Mouse (Mus musculus): ENCODE measurements around the gene Mapk3. TPM values are rescaled to one million over a fixed set of nuclear protein-coding genes. Genes with fewer than 3 reads are reported as not detected.
"Not testable (repeated sequence)": the region's sequence is repeated elsewhere in the genome, so short reads cannot be mapped to it uniquely, and the experiment has no call there.

The Mapk3 gene
- total and polyA plus RNA-seq, 2 experiments from 2014 or later, result 107 to 132 TPM

DNA sequence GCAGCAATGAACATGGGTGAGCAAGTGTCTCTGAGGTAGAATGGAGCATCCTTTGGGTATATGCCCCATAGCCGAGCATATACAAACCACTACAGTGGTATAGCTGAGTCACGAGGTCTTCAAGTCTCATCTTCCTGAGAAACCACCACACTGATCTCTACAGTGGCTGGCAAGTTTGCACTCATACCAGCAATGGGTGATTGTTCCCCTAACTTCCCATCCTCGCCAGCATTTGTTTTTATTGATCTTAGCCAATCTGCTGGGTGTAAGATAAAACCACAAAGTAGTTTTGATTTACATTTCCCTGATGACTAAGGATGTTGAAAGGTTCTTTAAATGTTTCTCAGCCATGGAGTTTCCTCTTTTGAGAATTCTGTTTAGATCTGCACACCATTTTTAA is 34.3 kb upstream of the Mapk3 start:
- WGBS, result 79% methylated on average over 3 of the region's 3 CpGs
- Histone ChIP-seq H3K36me3 (ENCODE audit: insufficient read depth, low read length) (no peaks in the 10 kb centered on the region), H3K27me3 (ENCODE audit: insufficient read depth, low read length) (no peaks in the 10 kb centered on the region), H3K9ac (replicated peaks; ENCODE audit: low read length) (no peak overlapping the region), H3K9me3 (ENCODE audit: low read length) (no peaks in the 10 kb centered on the region), H3K27ac (no peak overlapping the region), H3K4me1 (ENCODE audit: insufficient read depth, low read length) (no peaks in the 10 kb centered on the region), H3K4me3 (ENCODE audit: low read length) (no peak overlapping the region), H3K4me2 (ENCODE audit: low read depth, low read length) (no peak overlapping the region)
- DNase-seq (ENCODE audit: low spot score) (no peak), ATAC-seq (no peak)
- no peak for TF ChIP-seq CTCF (IDR thresholded peaks at IDR 0.05; ENCODE audit: low read depth)

DNA sequence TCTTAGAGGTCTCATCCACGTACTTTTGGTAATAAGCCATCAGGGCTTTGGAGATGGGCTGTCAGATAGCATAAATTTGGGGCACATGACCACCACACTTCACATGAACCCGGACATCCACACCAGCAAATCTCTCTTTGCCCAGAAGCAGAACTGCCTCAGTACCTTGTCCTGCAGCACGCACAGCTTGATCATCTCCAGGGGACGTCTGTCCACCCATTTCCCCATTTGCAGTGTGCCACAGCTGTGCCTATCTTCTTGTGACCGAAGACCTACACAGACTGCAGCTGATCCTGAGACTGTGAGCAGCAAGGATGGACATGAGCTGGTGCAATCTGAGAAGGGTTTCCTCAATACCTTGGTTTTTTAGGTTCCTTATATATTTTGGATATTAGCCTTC is 33.7 kb upstream of the Mapk3 start:
- H3K9me3 ChIP-seq (ENCODE audit: low read length), result no peaks in the 10 kb centered on the region
- H3K9ac ChIP-seq (replicated peaks; ENCODE audit: low read length), result no peak overlapping the region
- TF ChIP-seq CTCF (IDR thresholded peaks at IDR 0.05; ENCODE audit: low read depth), result no peak
- no peak overlapping the region for H3K4me2 ChIP-seq (ENCODE audit: low read depth, low read length)
- H3K27me3 ChIP-seq (ENCODE audit: insufficient read depth, low read length), result no peaks in the 10 kb centered on the region
- DNase-seq (ENCODE audit: low spot score), result no peak
- ATAC-seq, result no peak
- WGBS, result 84% methylated on average over 5 of the region's 5 CpGs
- H3K4me3 ChIP-seq (ENCODE audit: low read length), result no peak overlapping the region
- H3K36me3 ChIP-seq (ENCODE audit: insufficient read depth, low read length), result no peaks in the 10 kb centered on the region
- H3K4me1 ChIP-seq (ENCODE audit: insufficient read depth, low read length), result no peaks in the 10 kb centered on the region
- no peak overlapping the region for H3K27ac ChIP-seq

DNA sequence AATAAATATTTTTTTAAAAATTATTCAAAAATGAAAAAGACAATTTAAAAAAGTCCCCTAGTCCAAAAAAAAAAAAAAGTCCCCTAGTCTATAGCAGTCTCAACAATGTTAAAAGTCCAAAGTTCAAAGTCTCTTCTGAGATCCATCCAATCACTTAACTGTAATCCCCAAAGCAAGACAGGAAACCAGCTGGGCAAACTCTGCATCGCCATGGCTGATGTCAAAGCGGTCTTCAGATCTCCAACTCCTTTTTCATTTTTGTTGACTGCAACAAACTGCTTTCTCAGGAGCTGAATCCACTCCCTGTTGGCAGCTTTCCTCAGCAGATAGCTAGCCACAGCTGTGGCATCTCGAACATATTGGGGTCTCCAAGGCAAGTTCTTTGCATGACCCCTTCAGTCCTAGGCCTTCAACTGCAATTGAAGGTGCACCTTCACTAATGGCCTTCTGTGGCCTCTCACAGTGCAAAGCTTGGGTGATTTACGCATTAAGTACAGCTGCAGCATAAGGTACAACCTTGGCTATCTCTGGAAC is 29.1 kb upstream of the Mapk3 start:
- DNase-seq (ENCODE audit: low spot score); H3K4me2 ChIP-seq (ENCODE audit: low read depth, low read length); H3K9me3 ChIP-seq (ENCODE audit: low read length); H3K4me1 ChIP-seq (ENCODE audit: insufficient read depth, low read length); H3K27ac ChIP-seq; H3K36me3 ChIP-seq (ENCODE audit: insufficient read depth, low read length); ATAC-seq; H3K27me3 ChIP-seq (ENCODE audit: insufficient read depth, low read length); H3K9ac ChIP-seq (replicated peaks; ENCODE audit: low read length); H3K4me3 ChIP-seq (ENCODE audit: low read length): not testable (repeated sequence)
- 82% methylated on average over 4 of the region's 4 CpGs for WGBS

GRCm38 (mm10) chr7:126736122-126736521 is 23.3 kb upstream of the Mapk3 start:
- 80% methylated on average over 8 of the region's 8 CpGs for WGBS
- Histone ChIP-seq H3K27ac (no peak overlapping the region), H3K4me2 (ENCODE audit: low read depth, low read length) (no peak overlapping the region), H3K36me3 (ENCODE audit: insufficient read depth, low read length) (no peaks in the 10 kb centered on the region), H3K27me3 (ENCODE audit: insufficient read depth, low read length) (no peaks in the 10 kb centered on the region), H3K4me1 (ENCODE audit: insufficient read depth, low read length) (no peaks in the 10 kb centered on the region; the same call in 1 of the 2 replicates), H3K4me3 (ENCODE audit: low read length) (no peak overlapping the region), H3K9ac (replicated peaks; ENCODE audit: low read length) (no peak overlapping the region), H3K9me3 (ENCODE audit: low read length) (no peaks in the 10 kb centered on the region)
- ATAC-seq (no peak), DNase-seq (ENCODE audit: low spot score) (no peak)
- no peak for TF ChIP-seq CTCF (IDR thresholded peaks at IDR 0.05; ENCODE audit: low read depth)

DNA sequence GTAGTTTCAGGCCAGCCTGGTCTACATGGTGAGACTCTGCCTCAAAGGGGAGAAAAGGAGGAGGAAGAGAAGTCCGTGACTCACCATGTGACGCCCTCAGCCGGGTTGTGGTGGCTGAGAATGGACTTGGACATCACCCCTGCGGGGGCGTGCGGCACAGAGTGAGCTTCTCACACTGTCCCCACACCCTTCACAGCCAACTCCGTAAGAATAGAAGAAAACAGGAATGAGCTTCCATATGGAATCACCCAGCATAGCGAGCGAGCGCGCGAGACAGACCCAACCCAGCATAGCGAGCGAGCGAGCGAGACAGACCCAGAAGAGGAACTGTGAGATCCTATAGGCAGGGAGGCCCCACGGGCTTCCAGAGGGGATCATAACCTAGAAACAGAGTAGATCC is 19.9 kb upstream of the Mapk3 start:
- H3K36me3 ChIP-seq (ENCODE audit: insufficient read depth, low read length), result no peaks in the 10 kb centered on the region
- no peak overlapping the region for H3K9ac ChIP-seq (replicated peaks; ENCODE audit: low read length)
- no peak overlapping the region for H3K4me3 ChIP-seq (ENCODE audit: low read length)
- no peaks in the 10 kb centered on the region for H3K9me3 ChIP-seq (ENCODE audit: low read length)
- peak overlapping the region; percentile 27 for H3K4me2 ChIP-seq (ENCODE audit: low read depth, low read length)
- DNase-seq (ENCODE audit: low spot score) (no peak), ATAC-seq (no peak)
- no peaks in the 10 kb centered on the region; the same call in 1 of the 2 replicates for H3K4me1 ChIP-seq (ENCODE audit: insufficient read depth, low read length)
- 73% methylated on average over 17 of the region's 17 CpGs for WGBS
- no peak for TF ChIP-seq CTCF (IDR thresholded peaks at IDR 0.05; ENCODE audit: low read depth)
- no peak overlapping the region for H3K27ac ChIP-seq
- H3K27me3 ChIP-seq (ENCODE audit: insufficient read depth, low read length), result no peaks in the 10 kb centered on the region

GRCm38 (mm10) chr7:126740132-126740735 is 19.2 kb upstream of the Mapk3 start:
- TF ChIP-seq CTCF (IDR thresholded peaks at IDR 0.05; ENCODE audit: low read depth), result no peak
- H3K27me3 ChIP-seq (ENCODE audit: insufficient read depth, low read length), result no peaks in the 10 kb centered on the region
- no peak overlapping the region for H3K27ac ChIP-seq
- peak overlapping the region; percentile 27; the same call in 1 of the 2 replicates for H3K4me2 ChIP-seq (ENCODE audit: low read depth, low read length)
- H3K4me1 ChIP-seq (ENCODE audit: insufficient read depth, low read length), result no peaks in the 10 kb centered on the region; the same call in 1 of the 2 replicates
- H3K4me3 ChIP-seq (ENCODE audit: low read length), result no peak overlapping the region
- ATAC-seq, result peak; percentile 81
- WGBS, result 55% methylated on average over 13 of the region's 13 CpGs
- H3K9ac ChIP-seq (replicated peaks; ENCODE audit: low read length), result no peak overlapping the region
- H3K9me3 ChIP-seq (ENCODE audit: low read length), result no peaks in the 10 kb centered on the region
- DNase-seq (ENCODE audit: low spot score), result peak; percentile 13
- no peaks in the 10 kb centered on the region for H3K36me3 ChIP-seq (ENCODE audit: insufficient read depth, low read length)

DNA sequence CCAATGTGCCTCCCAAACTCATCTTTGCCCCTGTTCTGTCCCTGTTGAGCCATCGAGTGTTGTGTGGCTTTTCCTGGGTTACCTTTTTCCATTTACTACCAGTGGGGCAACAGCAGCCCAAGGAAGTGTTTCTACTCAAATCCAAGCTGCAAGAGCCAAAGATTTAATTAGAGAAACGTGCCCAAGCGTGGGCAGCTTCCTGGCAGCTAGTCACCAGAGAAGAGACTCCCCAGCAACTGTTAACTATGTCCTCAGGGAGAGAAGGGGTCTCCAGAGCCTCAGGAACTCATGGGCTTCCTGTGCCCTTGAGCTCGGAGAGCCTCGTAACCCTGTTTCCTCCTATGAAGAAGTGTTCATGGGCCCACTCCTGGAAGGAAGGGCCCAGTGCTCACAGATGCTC is 18.4 kb upstream of the Mapk3 start:
- 76% methylated on average over 5 of the region's 5 CpGs for WGBS
- DNase-seq (ENCODE audit: low spot score) (no peak), ATAC-seq (no peak)
- Histone ChIP-seq H3K9ac (replicated peaks; ENCODE audit: low read length) (no peak overlapping the region), H3K27ac (no peak overlapping the region), H3K4me2 (ENCODE audit: low read depth, low read length) (no peak overlapping the region), H3K36me3 (ENCODE audit: insufficient read depth, low read length) (no peaks in the 10 kb centered on the region), H3K4me1 (ENCODE audit: insufficient read depth, low read length) (no peaks in the 10 kb centered on the region; the same call in 1 of the 2 replicates), H3K27me3 (ENCODE audit: insufficient read depth, low read length) (no peaks in the 10 kb centered on the region), H3K9me3 (ENCODE audit: low read length) (no peaks in the 10 kb centered on the region), H3K4me3 (ENCODE audit: low read length) (no peak overlapping the region)
- no peak for TF ChIP-seq CTCF (IDR thresholded peaks at IDR 0.05; ENCODE audit: low read depth)
